Mouse (Mus musculus) spleen, adult 2 months (tissue): ENCODE measurements at regions not wholly inside any gene's neighbourhood (a gene's known extent, or its start where the extent isn't known, plus 50 kb on each side); places are given as distances from the start of the nearest gene placed in this dataset.

Experiments used
- CTCF ChIP-seq: fragments of 200-500 bp; IDR thresholded peaks from 2 replicates; pipeline ENCODE4 v1.5.1; 2011; ENCODE audit warnings: mild to moderate bottlenecking, inconsistent platforms; ENCODE audit not compliant: insufficient read depth, insufficient read length, insufficient replicate concordance; ENCODE audit errors: extremely low read depth
- POLR2A ChIP-seq: fragments of 200-500 bp; IDR thresholded peaks from 2 replicates; pipeline ENCODE4 v1.6.1; 2011; ENCODE audit warnings: low read depth, low read length, inconsistent platforms

- TF ChIP-seq POLR2A = no peak
- TF ChIP-seq CTCF = no peak
Measured at GRCm38 (mm10) chr5:35162607-35163006, 57.0 kb upstream of the Lrpap1 start.
